Mouse (Mus musculus) heart, embryonic 12.5 days (tissue): ENCODE measurements around the gene Cdk14. TPM values are rescaled to one million over a fixed set of nuclear protein-coding genes. Genes with fewer than 3 reads are reported as not detected.
A peak's percentile ranks its signal among the peaks of the same experiment; 100 is the strongest.

Experiments
- ATAC-seq: fragments of 200-750 bp; cut with Nextera tagmentation; 2 replicates; pipeline ENCODE4 v1.8.0; 2017; ENCODE audit warnings: moderate TSS enrichment, moderate library complexity; ENCODE audit not compliant: insufficient number of reproducible peaks, low FRiP score
- H3K27ac ChIP-seq: fragments of 300-500 bp; sonication (generic); 2 replicates; pipeline ENCODE4 v1.5.1; 2016; ENCODE audit warnings: mild to moderate bottlenecking, moderate library complexity; ENCODE audit not compliant: poor library complexity, severe bottlenecking
- H3K27me3 ChIP-seq: fragments of 300-500 bp; sonication (generic); replicated peaks from 2 replicates; pipeline ENCODE4 v1.6.1; 2016; ENCODE audit warnings: mild to moderate bottlenecking, moderate library complexity
- H3K36me3 ChIP-seq: fragments of 300-500 bp; sonication (generic); 2 replicates; pipeline ENCODE4 v1.6.1; 2016; ENCODE audit warnings: mild to moderate bottlenecking, moderate library complexity
- H3K4me1 ChIP-seq: fragments of 300-500 bp; sonication (generic); replicated peaks from 2 replicates; pipeline ENCODE4 v1.6.1; 2016; ENCODE audit warnings: mild to moderate bottlenecking
- H3K4me2 ChIP-seq: fragments of 300-500 bp; sonication (generic); 2 replicates; pipeline ENCODE4 v1.6.1; 2016; ENCODE audit warnings: mild to moderate bottlenecking, moderate library complexity
- H3K4me3 ChIP-seq: fragments of 300-500 bp; sonication (generic); 2 replicates; pipeline ENCODE4 v1.5.1; 2016; ENCODE audit warnings: mild to moderate bottlenecking
- H3K9ac ChIP-seq: fragments of 300-500 bp; sonication (generic); 2 replicates; pipeline ENCODE4 v1.6.1; 2016; ENCODE audit warnings: mild to moderate bottlenecking, moderate library complexity
- H3K9me3 ChIP-seq: fragments of 300-500 bp; sonication (generic); replicated peaks from 2 replicates; pipeline ENCODE4 v1.6.1; 2016; ENCODE audit warnings: mild to moderate bottlenecking, moderate library complexity
- WGBS: fragments of 180-500 bp; shearing (Covaris S2); methylation state at CpG from one replicate; pipeline ENCODE4 v1.1.7; 2016; 5-methylcytosine and 5-hydroxymethylcytosine counted together
- microRNA-seq: library from miRNA; unstranded; fragments of <30 nt; microRNA quantifications from one replicate; pipeline ENCODE4, GENCODE M21; 2017
- polyA plus RNA-seq: library from polyadenylated mRNA; unstranded; fragments of >200 nt; fragmentation: Nextera tagmentation; extraction: Ambion mirVana; gene quantifications from 2 replicates; pipeline ENCODE4 v1.2.1, GENCODE M21; 2016

Gene Cdk14
- polyA plus RNA-seq, 1 experiment from 2014 or later = 20.4 TPM

DNA sequence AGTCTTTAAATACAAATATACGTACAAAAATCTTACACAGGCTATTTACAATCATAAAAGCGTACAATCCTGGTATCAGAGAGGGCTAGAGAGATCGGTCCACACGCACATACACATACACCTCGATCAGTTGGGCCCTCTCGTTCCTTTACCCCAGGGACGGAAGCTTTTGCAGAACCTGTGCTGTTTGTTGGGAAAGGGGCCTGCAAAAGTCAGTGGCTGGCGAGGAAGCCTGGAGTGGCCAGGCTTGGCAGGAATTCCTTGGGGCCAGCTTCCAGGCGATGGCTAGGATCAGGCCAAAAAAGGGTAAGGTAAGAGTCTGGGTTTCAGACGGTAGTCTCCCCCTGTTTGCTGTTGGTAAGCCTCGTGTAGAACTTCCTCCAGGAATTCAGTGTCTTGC lies 664.8 kb downstream of the Cdk14 start:
- WGBS = 32% methylated on average over 11 of the region's 11 CpGs
- Histone ChIP-seq H3K4me1 (peaks cover 29% of the 10 kb centered on the region), H3K27ac (peak overlapping the region; percentile 31; the same call in 1 of the 2 replicates), H3K4me2 (peak overlapping the region; percentile 97), H3K4me3 (peak overlapping the region; percentile 78), H3K27me3 (no peaks in the 10 kb centered on the region), H3K36me3 (peaks cover 11% of the 10 kb centered on the region), H3K9ac (peak overlapping the region; percentile 97), H3K9me3 (no peaks in the 10 kb centered on the region)
- no peak for ATAC-seq

- H3K36me3 ChIP-seq = peaks cover 11% of the 10 kb centered on the region
- H3K27ac ChIP-seq = peak overlapping the region; percentile 68
- peak overlapping the region; percentile 97 for H3K9ac ChIP-seq
- peak overlapping the region; percentile 78 for H3K4me3 ChIP-seq
- peaks cover 29% of the 10 kb centered on the region for H3K4me1 ChIP-seq
- H3K9me3 ChIP-seq = no peaks in the 10 kb centered on the region
- peak overlapping the region; percentile 97 for H3K4me2 ChIP-seq
- no peaks in the 10 kb centered on the region for H3K27me3 ChIP-seq
- ATAC-seq = no peak
- WGBS = 31% methylated on average over 9 of the region's 9 CpGs
Observed at GRCm38 (mm10) chr5:4754701-4755281, 665.3 kb downstream of the Cdk14 start.

Small RNAs within 50 kb of the gene (microRNA-seq; reads per million reads assigned to microRNA genes)
- gene Gm25037 (not detected), gene Gm44483 (not detected)

Other genes starting within 250 kb of the Cdk14 start
- gene 1700015F17Rik, start 58.8 kb upstream of the Cdk14 start, polyA plus RNA-seq = not detected in 2 replicates
- 18.4 and 19.3 TPM in 2 replicates for gene Cldn12, start 94.6 kb upstream of the Cdk14 start, polyA plus RNA-seq
- 23.4 and 24.0 TPM in 2 replicates for gene Gtpbp10, start 139.2 kb upstream of the Cdk14 start, polyA plus RNA-seq
- 0.99 and 1.0 TPM in 2 replicates for gene Gm8773, start 153.5 kb upstream of the Cdk14 start, polyA plus RNA-seq
- gene Cfap69, start 243.9 kb upstream of the Cdk14 start, polyA plus RNA-seq = 1.7 and 1.8 TPM in 2 replicates